Mouse (Mus musculus) macrophage (primary cell): ENCODE data around the gene Zfp72. TPM values are rescaled to one million over a fixed set of nuclear protein-coding genes. Genes with fewer than 3 reads are reported as not detected.

Source experiments
- H3K27ac ChIP-seq: fragments of 350-480 bp; formaldehyde crosslinking; 2 replicates; pipeline ENCODE4 v1.9.0; 2021
- H3K36me3 ChIP-seq: fragments of 350-480 bp; formaldehyde crosslinking; 2 replicates; pipeline ENCODE4 v1.9.0; 2021; ENCODE audit errors: inconsistent target
- H3K4me3 ChIP-seq: fragments of 350-480 bp; formaldehyde crosslinking; 2 replicates; pipeline ENCODE4 v1.9.0; 2021; ENCODE audit errors: inconsistent target
- H3K79me2 ChIP-seq: fragments of 350-480 bp; formaldehyde crosslinking; 2 replicates; pipeline ENCODE4 v1.9.0; 2021; ENCODE audit errors: inconsistent target
- WGBS: methylation state at CpG from one replicate; pipeline ENCODE4 v1.1.7; 2026; ENCODE audit warnings: inconsistent platforms; ENCODE audit not compliant: missing documents; 5-methylcytosine and 5-hydroxymethylcytosine counted together
- polyA plus RNA-seq: library from polyadenylated mRNA; stranded (reverse); fragments of 250-400 nt; gene quantifications from 3 replicates; pipeline ENCODE4 v1.2.4, GENCODE M21; 2018; ENCODE audit warnings: inconsistent platforms

Gene Zfp72
- polyA plus RNA-seq, 1 experiment from 2014 or later: 2.5 TPM

DNA sequence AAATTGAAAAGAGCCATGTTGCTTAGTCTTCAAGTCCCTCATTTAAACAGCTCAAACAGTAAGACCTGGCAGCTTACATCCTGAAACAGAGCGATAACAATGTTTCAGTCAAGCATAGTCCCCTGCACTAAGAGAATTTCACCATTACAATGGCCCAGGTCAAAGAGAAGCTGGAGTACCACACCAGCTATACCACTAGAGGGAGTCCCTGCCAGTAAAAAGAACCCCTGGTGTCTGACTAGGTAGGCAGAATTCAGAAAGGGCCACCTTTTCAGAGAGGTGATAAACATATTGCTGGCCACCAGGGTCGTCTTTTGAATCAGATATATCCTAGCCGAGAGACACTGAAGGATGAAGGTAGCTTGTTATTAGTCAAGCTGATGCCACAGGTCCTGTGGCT, 49.6 kb downstream of the Zfp72 start:
- peaks cover 69% of the 10 kb centered on the region for H3K36me3 ChIP-seq
- 46% methylated on average over 3 of the region's 3 CpGs for WGBS
- H3K4me3 ChIP-seq: no peak overlapping the region

DNA sequence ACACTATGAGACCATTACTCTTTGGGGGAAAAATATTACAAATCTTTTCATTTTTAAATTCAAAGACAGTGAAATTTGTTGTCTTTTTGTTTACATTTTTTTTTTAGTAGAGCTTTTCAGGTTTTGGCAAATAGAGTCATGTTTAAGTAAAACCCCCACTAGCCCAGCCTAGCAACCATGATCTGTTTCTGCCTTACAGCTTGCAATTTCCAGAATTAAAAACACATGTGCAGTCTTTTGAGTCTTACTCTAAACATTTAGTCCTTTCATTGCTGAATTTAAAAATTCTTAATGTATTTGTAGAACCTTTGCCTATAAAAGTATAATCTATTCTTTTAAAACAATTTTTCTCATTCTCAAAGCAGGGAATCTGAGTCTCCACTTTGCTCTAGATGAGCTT, 61.3 kb downstream of the Zfp72 start:
- Histone ChIP-seq H3K36me3 (peaks cover 85% of the 10 kb centered on the region), H3K79me2 (no peaks in the 10 kb centered on the region)

More for the DNA sequence above, 49.6 kb downstream of the Zfp72 start:
- H3K79me2 ChIP-seq: peaks cover 21% of the 10 kb centered on the region
- no peak overlapping the region for H3K27ac ChIP-seq

More for the DNA sequence above, 61.3 kb downstream of the Zfp72 start:
- H3K27ac ChIP-seq: no peak overlapping the region
- no peak overlapping the region for H3K4me3 ChIP-seq

Other genes starting within 250 kb of the Zfp72 start
- gene Exoc3, start 182.1 kb downstream of the Zfp72 start, polyA plus RNA-seq: 40.4 to 47.3 TPM (median 46.4 TPM) in 3 replicates
- 3.9 to 14.0 TPM (median 5.2 TPM) in 3 replicates for gene Ahrr, start 98.5 kb downstream of the Zfp72 start, polyA plus RNA-seq
- 71.3 to 129 TPM (median 111 TPM) in 3 replicates for gene Pdcd6, start 73.3 kb downstream of the Zfp72 start, polyA plus RNA-seq
- 152 to 201 TPM (median 158 TPM) in 3 replicates for gene Sdha, start 40.6 kb downstream of the Zfp72 start, polyA plus RNA-seq
- gene Ccdc127, start 40.5 kb downstream of the Zfp72 start, polyA plus RNA-seq: 30.5 to 37.2 TPM (median 31.6 TPM) in 3 replicates
- gene Lrrc14b, start 26.8 kb downstream of the Zfp72 start, polyA plus RNA-seq: 1.4 to 24.9 TPM (median 11.7 TPM) in 3 replicates
- gene Ftl1-ps1, start 8.9 kb upstream of the Zfp72 start, polyA plus RNA-seq: 124 to 738 TPM (median 612 TPM) in 3 replicates
- 7.5 to 13.6 TPM (median 11.2 TPM) in 3 replicates for gene Zfp825, start 103.2 kb upstream of the Zfp72 start, polyA plus RNA-seq
- gene Erap1, start 248.7 kb upstream of the Zfp72 start, polyA plus RNA-seq: 46.7 to 65.9 TPM (median 51.4 TPM) in 3 replicates